Comparison of ENCODE assay signal across 22 mouse cellular contexts in the genomic region with DNA sequence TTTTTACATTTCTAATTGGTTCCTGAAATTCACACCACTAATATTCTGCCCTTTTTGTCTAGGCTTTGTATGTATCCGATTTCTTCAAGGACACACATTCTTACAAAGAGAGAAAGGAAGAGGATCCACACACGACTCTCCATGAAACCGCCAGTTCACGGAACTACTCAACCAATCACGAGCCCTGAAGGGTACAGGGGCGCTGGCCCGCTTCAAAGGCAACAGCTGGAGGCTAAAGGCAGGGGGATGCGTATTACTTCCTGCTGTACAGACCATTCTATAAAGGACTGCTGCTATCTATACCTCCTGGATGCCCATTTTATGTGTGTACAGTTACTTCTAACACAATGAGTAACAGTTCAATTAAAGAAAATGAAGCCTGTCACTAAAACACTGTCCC.
"Had no signal": no experiment of that assay in that cellular context is flagged by ENCODE, and none has a peak within 500 bp of the region (broad histone marks: within the 10 kb centered on the region; RNA-seq: fewer than 3 reads in every experiment).

No protein-coding gene starts in this region.

- H3K4me2 ChIP-seq: heart, embryonic 12.5 days; hindbrain, embryonic 13.5 days; hindbrain, embryonic 15.5 days; limb, embryonic 13.5 days; limb, embryonic 15.5 days had no signal

- H3K9ac ChIP-seq: forebrain, postnatal 0 days; heart, embryonic 12.5 days; hindbrain, embryonic 13.5 days; hindbrain, embryonic 15.5 days; limb, embryonic 13.5 days; limb, embryonic 15.5 days; liver, embryonic 14.5 days had no signal

- H3K27ac ChIP-seq: hindbrain, embryonic 13.5 days; hindbrain, embryonic 15.5 days; hindbrain, postnatal 0 days; limb, embryonic 13.5 days; limb, embryonic 15.5 days; liver, embryonic 14.5 days had no signal

- DNase-seq: forebrain, postnatal 0 days; gastrocnemius, postnatal 14 days; gastrocnemius, postnatal 36 days; heart, adult 18-20 months; heart, postnatal 14 days; heart, postnatal 36 days; kidney, adult 18-20 months; kidney, adult 8-10 months; kidney, postnatal 10 days; kidney, postnatal 25 days; kidney, postnatal 4 days; layer of hippocampus, adult 9-11 months; layer of hippocampus, postnatal 36 days; left cerebral cortex, postnatal 4 days had no signal

- H3K4me3 ChIP-seq: heart, embryonic 12.5 days; hindbrain, embryonic 13.5 days; hindbrain, embryonic 15.5 days; limb, embryonic 13.5 days; limb, embryonic 15.5 days had no signal

- H3K9me3 ChIP-seq: heart, embryonic 12.5 days; hindbrain, embryonic 13.5 days; hindbrain, embryonic 15.5 days; limb, embryonic 13.5 days; limb, embryonic 15.5 days had no signal

- H3K4me1 ChIP-seq: hindbrain, embryonic 15.5 days; limb, embryonic 13.5 days; limb, embryonic 15.5 days had no signal

- H3K27me3 ChIP-seq: heart, embryonic 12.5 days; hindbrain, embryonic 13.5 days; hindbrain, embryonic 15.5 days; limb, embryonic 13.5 days; limb, embryonic 15.5 days had no signal

- ATAC-seq: forebrain, postnatal 0 days; hindbrain, postnatal 0 days; intestine, embryonic 16.5 days had no signal
